In genomic region chr1:165840548-165841230, GRCm38 (mm10) we compare ENCODE assay signal across 8 mouse cellular contexts. TPM values are rescaled to one million over a fixed set of nuclear protein-coding genes. Genes with fewer than 3 reads are reported as not detected.
DNase-seq lines count a peak whose midpoint lies in the region; ATAC-seq and TF ChIP-seq lines count a peak whose summit lies in the region.

No protein-coding gene starts in this region.

- no peaks in the 10 kb centered on the region for H3K9me3 ChIP-seq in heart, embryonic 15.5 days (replicated peaks)
- H3K9me3 ChIP-seq in liver, postnatal 0 days (ENCODE audit: low read length), result no peaks in the 10 kb centered on the region
- no peaks in the 10 kb centered on the region for H3K9me3 ChIP-seq in stomach, embryonic 14.5 days (ENCODE audit: control insufficient read depth, low read depth, low read length)

- H3K36me3 ChIP-seq in heart, embryonic 15.5 days, result no peaks in the 10 kb centered on the region
- H3K36me3 ChIP-seq in liver, postnatal 0 days (replicated peaks; ENCODE audit: insufficient read depth, low read length), result no peaks in the 10 kb centered on the region
- H3K36me3 ChIP-seq in stomach, embryonic 14.5 days (ENCODE audit: control insufficient read depth, insufficient read depth, low read length), result no peaks in the 10 kb centered on the region

- peak overlapping the region; percentile 82 for H3K27ac ChIP-seq in brown adipose tissue, adult 24 weeks (replicated peaks; ENCODE audit: low read depth, low read length)
- no peak overlapping the region for H3K27ac ChIP-seq in heart, embryonic 15.5 days
- no peak overlapping the region for H3K27ac ChIP-seq in liver, postnatal 0 days (ENCODE audit: low read depth)
- H3K27ac ChIP-seq in stomach, embryonic 14.5 days (ENCODE audit: low read length), result no peak overlapping the region

- peaks cover 26% of the 10 kb centered on the region for H3K4me1 ChIP-seq in brown adipose tissue, adult 24 weeks (ENCODE audit: control insufficient read depth, insufficient read depth, insufficient read length, low read length)
- H3K4me1 ChIP-seq in heart, embryonic 15.5 days (replicated peaks), result peaks cover 40% of the 10 kb centered on the region
- peaks cover 22% of the 10 kb centered on the region for H3K4me1 ChIP-seq in liver, postnatal 0 days (ENCODE audit: insufficient read depth)
- H3K4me1 ChIP-seq in stomach, embryonic 14.5 days (ENCODE audit: control insufficient read depth, insufficient read depth, low read length), result peaks cover 16% of the 10 kb centered on the region

- no peak for TF ChIP-seq EP300 in liver, postnatal 0 days (IDR thresholded peaks at IDR 0.05; ENCODE audit: low read depth)

- peak overlapping the region; percentile 54 for H3K9ac ChIP-seq in heart, embryonic 15.5 days
- H3K9ac ChIP-seq in liver, postnatal 0 days (replicated peaks), result peak overlapping the region; percentile 41; the same call in 1 of the 2 replicates
- peak overlapping the region; percentile 42; the same call in 1 of the 2 replicates for H3K9ac ChIP-seq in stomach, embryonic 14.5 days (replicated peaks; ENCODE audit: low read depth, low read length)

- peak; percentile 20 to 29 for DNase-seq in lung, adult 18-20 months
- no peak for DNase-seq in lung, postnatal 25 days (ENCODE audit: low spot score)
- no peak for DNase-seq in liver, postnatal 0 days
- no peak for DNase-seq in spleen, adult 12 weeks (ENCODE audit: low spot score)
- no peak for DNase-seq in layer of hippocampus, postnatal 36 days

- no peak for ATAC-seq in heart, embryonic 15.5 days (replicated peaks; ENCODE audit: insufficient number of reproducible peaks, insufficient read depth, low FRiP score, low read depth)
- ATAC-seq in liver, postnatal 0 days, result no peak
- ATAC-seq in stomach, embryonic 14.5 days (ENCODE audit: insufficient number of reproducible peaks, insufficient read depth, low FRiP score, low read depth), result no peak

- H3K4me3 ChIP-seq in brown adipose tissue, adult 24 weeks (ENCODE audit: insufficient read depth, low read depth, low read length), result peak overlapping the region; percentile 74
- H3K4me3 ChIP-seq in heart, embryonic 15.5 days, result peak overlapping the region; percentile 46
- peak overlapping the region; percentile 26; the same call in 1 of the 2 replicates for H3K4me3 ChIP-seq in liver, postnatal 0 days (ENCODE audit: low read depth, low read length)
- peak overlapping the region; percentile 24 for H3K4me3 ChIP-seq in stomach, embryonic 14.5 days (ENCODE audit: low read depth, low read length)

- no peak for TF ChIP-seq CTCF in liver, postnatal 0 days (IDR thresholded peaks at IDR 0.05; ENCODE audit: low read depth)

- WGBS in heart, embryonic 15.5 days, result 13% methylated on average over 31 of the region's 31 CpGs
- WGBS in liver, postnatal 0 days (ENCODE audit: insufficient replicate concordance), result 16% methylated on average over 31 of the region's 31 CpGs
- 15% methylated on average over 31 of the region's 31 CpGs for WGBS in stomach, embryonic 14.5 days

- H3K27me3 ChIP-seq in heart, embryonic 15.5 days, result peaks cover 43% of the 10 kb centered on the region
- H3K27me3 ChIP-seq in liver, postnatal 0 days (ENCODE audit: insufficient read depth, low read length), result peaks cover 32% of the 10 kb centered on the region
- no peaks in the 10 kb centered on the region; the same call in 1 of the 2 replicates for H3K27me3 ChIP-seq in stomach, embryonic 14.5 days (ENCODE audit: control insufficient read depth, insufficient read depth, low read length)

- H3K4me2 ChIP-seq in heart, embryonic 15.5 days, result peak overlapping the region; percentile 76
- H3K4me2 ChIP-seq in liver, postnatal 0 days (ENCODE audit: low read depth, low read length), result peak overlapping the region; percentile 58
- peak overlapping the region; percentile 57 for H3K4me2 ChIP-seq in stomach, embryonic 14.5 days (replicated peaks; ENCODE audit: low read depth, low read length)

RNA-seq across cellular contexts. Expression of gene Cd247, which starts 52.2 kb away (rescaled TPM):
- polyA plus RNA-seq in brown adipose tissue, adult 24 weeks (2012; ENCODE audit: insufficient read depth, insufficient read length, missing spikeins), result 1.3 and 3.3 TPM in 2 replicates
- polyA plus RNA-seq in heart, embryonic 15.5 days (2015; fragmentation: Nextera tagmentation; extraction: Ambion mirVana), result 0.89 and 5.5 TPM in 2 replicates
- polyA plus RNA-seq in liver, postnatal 0 days (2015; fragmentation: Nextera tagmentation; extraction: Ambion mirVana), result 0.13 and 0.43 TPM in 2 replicates
- 0.80 and 1.5 TPM in 2 replicates for polyA plus RNA-seq in stomach, embryonic 14.5 days (2014; fragmentation: Nextera tagmentation; extraction: Ambion mirVana)
- not detected for total RNA-seq in layer of hippocampus, postnatal 36 days (2021)

Comparison
In these comparisons a context has a peak if more than half of its experiments do, and no peak if none do; other contexts are left out.
1. DNase-seq: peak in lung, adult 18-20 months (2 of 2); none in lung, postnatal 25 days (single experiment), liver, postnatal 0 days (single experiment), spleen, adult 12 weeks (single experiment) and layer of hippocampus, postnatal 36 days (0 of 2).
2. H3K4me3 ChIP-seq: peak in every context shown above with its lines; median percentile 74 in brown adipose tissue, adult 24 weeks; 46 in heart, embryonic 15.5 days; 26 in liver, postnatal 0 days; 24 in stomach, embryonic 14.5 days.
3. Peak in every context shown above with its lines, with median percentiles within 50 percentile points of each other: H3K4me2 ChIP-seq and H3K9ac ChIP-seq.